Mouse (Mus musculus): Measurements from ENCODE around the gene Eif4enif1.
"Not testable (repeated sequence)": the region's sequence is repeated elsewhere in the genome, so short reads cannot be mapped to it uniquely, and the experiment has no call there.

DNA sequence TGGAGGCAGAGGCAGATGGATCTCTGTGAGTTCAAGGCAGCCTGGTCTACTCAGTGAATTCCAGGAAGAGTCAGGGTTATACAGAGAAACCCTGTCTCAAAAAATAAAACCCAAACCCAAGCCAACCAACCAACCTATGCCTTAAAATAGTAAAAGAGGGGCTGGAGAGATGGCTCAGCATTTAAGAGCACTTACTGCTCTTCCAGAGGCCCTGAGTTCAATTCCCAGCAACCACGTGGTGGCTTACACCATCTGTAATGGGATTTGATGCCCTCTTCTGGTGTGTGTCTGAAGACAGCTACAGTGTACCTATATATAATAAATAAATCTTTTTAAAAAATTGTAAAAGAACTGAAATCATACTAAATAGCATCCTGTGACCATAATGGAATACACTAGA is 30.3 kb upstream of the Eif4enif1 start:
- not testable (repeated sequence) for TF ChIP-seq GATA1 (IDR thresholded peaks at IDR 0.05; ENCODE audit: borderline replicate concordance, low read length); FLI1 (IDR thresholded peaks at IDR 0.05; ENCODE audit: low read length)
